Mouse (Mus musculus) forebrain, embryonic 16.5 days (tissue): ENCODE measurements at regions not wholly inside any gene's neighbourhood (a gene's known extent, or its start where the extent isn't known, plus 50 kb on each side); places are given as distances from the start of the nearest gene placed in this dataset.

Experiments used
- ATAC-seq: fragments of 200-750 bp; cut with Nextera tagmentation; 2 replicates; pipeline ENCODE4 v1.8.0; 2017; ENCODE audit warnings: mild to moderate bottlenecking, moderate library complexity
- H3K27ac ChIP-seq: fragments of 300-500 bp; sonication (generic); 2 replicates; pipeline ENCODE4 v1.5.1; 2014; ENCODE audit warnings: low read length, control low read depth
- H3K27me3 ChIP-seq: fragments of 300-500 bp; sonication (generic); replicated peaks from 2 replicates; pipeline ENCODE4 v1.6.1; 2014; ENCODE audit warnings: low read length; ENCODE audit not compliant: control insufficient read depth, insufficient read depth
- H3K36me3 ChIP-seq: fragments of 300-500 bp; sonication (generic); 2 replicates; pipeline ENCODE4 v1.6.1; 2014; ENCODE audit not compliant: control insufficient read depth, insufficient read depth
- H3K4me1 ChIP-seq: fragments of 300-500 bp; sonication (generic); replicated peaks from 2 replicates; pipeline ENCODE4 v1.6.1; 2014; ENCODE audit warnings: low read length; ENCODE audit not compliant: control insufficient read depth, insufficient read depth
- H3K4me2 ChIP-seq: fragments of 300-500 bp; sonication (generic); 2 replicates; pipeline ENCODE4 v1.6.1; 2014; ENCODE audit warnings: mild to moderate bottlenecking, low read length, control low read depth
- H3K4me3 ChIP-seq: fragments of 300-500 bp; sonication (generic); replicated peaks from 2 replicates; pipeline ENCODE4 v1.5.1; 2014; ENCODE audit warnings: mild to moderate bottlenecking, low read length, control low read depth
- H3K9ac ChIP-seq: fragments of 300-500 bp; sonication (generic); replicated peaks from 2 replicates; pipeline ENCODE4 v1.6.1; 2014; ENCODE audit warnings: low read depth, low read length, control low read depth
- H3K9me3 ChIP-seq: fragments of 300-500 bp; sonication (generic); 2 replicates; pipeline ENCODE4 v1.6.1; 2016; ENCODE audit warnings: low read length; ENCODE audit not compliant: control insufficient read depth
- WGBS: fragments of 180-500 bp; shearing (Covaris S2); extraction: QIAGEN DNeasy Blood & Tissue Kit; methylation state at CpG from one replicate; pipeline ENCODE4 v1.1.7; 2014; 5-methylcytosine and 5-hydroxymethylcytosine counted together

GRCm38 (mm10) chr1:185675674-185676420, 221.2 kb downstream of the Slc30a10 start:
- no peaks in the 10 kb centered on the region for H3K9me3 ChIP-seq
- no peaks in the 10 kb centered on the region for H3K27me3 ChIP-seq
- H3K4me1 ChIP-seq: peaks cover under 1% of the 10 kb centered on the region; the same call in 1 of the 2 replicates
- no peaks in the 10 kb centered on the region for H3K36me3 ChIP-seq
- H3K27ac ChIP-seq: no peak overlapping the region
- ATAC-seq: no peak
- H3K9ac ChIP-seq: no peak overlapping the region
- H3K4me2 ChIP-seq: no peak overlapping the region
- WGBS: 79% methylated on average over 11 of the region's 11 CpGs
- no peak overlapping the region for H3K4me3 ChIP-seq

- H3K4me2 ChIP-seq: no peak overlapping the region
- no peak overlapping the region for H3K27ac ChIP-seq
- ATAC-seq: peak; percentile 52; the same call in 1 of the 2 replicates
- no peaks in the 10 kb centered on the region for H3K36me3 ChIP-seq
- H3K9ac ChIP-seq: no peak overlapping the region
- H3K4me3 ChIP-seq: no peak overlapping the region
- 37% methylated on average over 21 of the region's 21 CpGs for WGBS
- H3K9me3 ChIP-seq: no peaks in the 10 kb centered on the region
- no peaks in the 10 kb centered on the region for H3K27me3 ChIP-seq
- H3K4me1 ChIP-seq: no peaks in the 10 kb centered on the region
Observed at GRCm38 (mm10) chr1:185681610-185682457, 227.2 kb downstream of the Slc30a10 start.

GRCm38 (mm10) chr1:185682458-185682750, 227.8 kb downstream of the Slc30a10 start:
- ATAC-seq: no peak
- H3K4me2 ChIP-seq: no peak overlapping the region
- H3K4me3 ChIP-seq: no peak overlapping the region
- WGBS: 58% methylated on average over 3 of the region's 3 CpGs
- no peaks in the 10 kb centered on the region for H3K27me3 ChIP-seq
- no peak overlapping the region for H3K27ac ChIP-seq
- no peaks in the 10 kb centered on the region for H3K4me1 ChIP-seq
- no peaks in the 10 kb centered on the region for H3K36me3 ChIP-seq
- no peak overlapping the region for H3K9ac ChIP-seq
- H3K9me3 ChIP-seq: no peaks in the 10 kb centered on the region

- 74% methylated on average over 9 of the region's 9 CpGs for WGBS
- no peak overlapping the region for H3K27ac ChIP-seq
- no peaks in the 10 kb centered on the region for H3K27me3 ChIP-seq
- no peaks in the 10 kb centered on the region for H3K4me1 ChIP-seq
- H3K9ac ChIP-seq: no peak overlapping the region
- no peaks in the 10 kb centered on the region for H3K36me3 ChIP-seq
- H3K4me3 ChIP-seq: no peak overlapping the region
- no peaks in the 10 kb centered on the region for H3K9me3 ChIP-seq
- no peak for ATAC-seq
- H3K4me2 ChIP-seq: no peak overlapping the region
Observed at GRCm38 (mm10) chr1:185684638-185685037, 230.0 kb downstream of the Slc30a10 start.

GRCm38 (mm10) chr1:185688506-185688905, 233.9 kb downstream of the Slc30a10 start:
- Histone ChIP-seq H3K36me3 (no peaks in the 10 kb centered on the region), H3K4me1 (no peaks in the 10 kb centered on the region), H3K4me3 (no peak overlapping the region), H3K27ac (no peak overlapping the region), H3K9me3 (no peaks in the 10 kb centered on the region), H3K27me3 (no peaks in the 10 kb centered on the region), H3K9ac (no peak overlapping the region), H3K4me2 (no peak overlapping the region)
- ATAC-seq: no peak
- WGBS: 94% methylated on average over 10 of the region's 10 CpGs

- WGBS: 84% methylated on average over 2 of the region's 2 CpGs
- H3K27ac ChIP-seq: no peak overlapping the region
- no peaks in the 10 kb centered on the region for H3K9me3 ChIP-seq
- no peak overlapping the region for H3K9ac ChIP-seq
- H3K4me3 ChIP-seq: no peak overlapping the region
- ATAC-seq: no peak
- no peaks in the 10 kb centered on the region for H3K4me1 ChIP-seq
- no peaks in the 10 kb centered on the region for H3K36me3 ChIP-seq
- H3K27me3 ChIP-seq: no peaks in the 10 kb centered on the region
- no peak overlapping the region for H3K4me2 ChIP-seq
Observed at GRCm38 (mm10) chr1:185695394-185695793, 240.7 kb downstream of the Slc30a10 start.

GRCm38 (mm10) chr1:185699758-185700157, 245.1 kb downstream of the Slc30a10 start:
- ATAC-seq: no peak
- WGBS: 86% methylated on average over 6 of the region's 6 CpGs
- H3K36me3 ChIP-seq: no peaks in the 10 kb centered on the region
- H3K4me1 ChIP-seq: no peaks in the 10 kb centered on the region
- H3K27ac ChIP-seq: no peak overlapping the region
- no peak overlapping the region for H3K9ac ChIP-seq
- H3K27me3 ChIP-seq: no peaks in the 10 kb centered on the region
- H3K9me3 ChIP-seq: no peaks in the 10 kb centered on the region
- H3K4me3 ChIP-seq: no peak overlapping the region
- H3K4me2 ChIP-seq: no peak overlapping the region

GRCm38 (mm10) chr1:185726324-185726723, 271.7 kb downstream of the Slc30a10 start:
- no peak for ATAC-seq
- Histone ChIP-seq H3K4me1 (no peaks in the 10 kb centered on the region), H3K36me3 (no peaks in the 10 kb centered on the region), H3K27me3 (no peaks in the 10 kb centered on the region), H3K9ac (no peak overlapping the region), H3K9me3 (no peaks in the 10 kb centered on the region), H3K4me2 (no peak overlapping the region), H3K4me3 (no peak overlapping the region), H3K27ac (no peak overlapping the region)
- 81% methylated on average over 2 of the region's 2 CpGs for WGBS

GRCm38 (mm10) chr1:185726811-185727210, 272.2 kb downstream of the Slc30a10 start:
- Histone ChIP-seq H3K36me3 (no peaks in the 10 kb centered on the region), H3K4me1 (no peaks in the 10 kb centered on the region), H3K4me2 (no peak overlapping the region), H3K4me3 (no peak overlapping the region), H3K27ac (no peak overlapping the region), H3K9me3 (no peaks in the 10 kb centered on the region), H3K9ac (no peak overlapping the region), H3K27me3 (no peaks in the 10 kb centered on the region)
- ATAC-seq: no peak
